ENCODE assay signal across 8 mouse cellular contexts in genomic region chr2:27504113-27504885, GRCm38 (mm10). TPM values are rescaled to one million over a fixed set of nuclear protein-coding genes. Genes with fewer than 3 reads are reported as not detected.
A peak's percentile ranks its signal among the peaks of the same experiment; 100 is the strongest.
DNase-seq lines count a peak whose midpoint lies in the region; TF ChIP-seq lines count a peak whose summit lies in the region.

No protein-coding gene starts in this region.

- peak; percentile 38 for DNase-seq in adrenal gland, postnatal 10 days
- no peak for DNase-seq in adrenal gland, adult 18-20 months (ENCODE audit: low spot score in 2 of 2)
- DNase-seq in kidney, adult 9 months: peak; percentile 49
- DNase-seq in lung, postnatal 14 days: peak; percentile 12
- DNase-seq in frontal cortex, postnatal 10 days (ENCODE audit: low spot score in 2 of 2): no peak
- no peak for DNase-seq in left cerebral cortex, adult 11 months (ENCODE audit: low spot score)
- no peak for DNase-seq in spleen, postnatal 14 days (ENCODE audit: low spot score in 2 of 2)

- no peak overlapping the region for H3K4me3 ChIP-seq in embryonic fibroblast, embryonic 13.5 days (ENCODE audit: insufficient read depth, low read length)

- H3K4me1 ChIP-seq in embryonic fibroblast, embryonic 13.5 days (ENCODE audit: control insufficient read depth, insufficient read depth, low read length): peaks cover 8% of the 10 kb centered on the region

- no peak for TF ChIP-seq POLR2A in embryonic fibroblast, embryonic 13.5 days (IDR thresholded peaks at IDR 0.05; ENCODE audit: low read depth, low read length)

- H3K27ac ChIP-seq in embryonic fibroblast, embryonic 13.5 days (ENCODE audit: insufficient read depth, low read length): peak overlapping the region; percentile 12; the same call in 1 of the 2 replicates

- no peak for TF ChIP-seq CTCF in embryonic fibroblast, embryonic 13.5 days (IDR thresholded peaks at IDR 0.05; ENCODE audit: borderline replicate concordance, insufficient read depth, low read length)

RNA-seq across cellular contexts. Expression of gene Brd3, which starts 3.2 kb away (rescaled TPM):
- 10 to 100 TPM; 83.9 to 89.7 TPM for total RNA-seq in adrenal gland, postnatal 10 days (2021)
- total RNA-seq in adrenal gland, adult 18-20 months (2021): 10 to 100 TPM; 42.0 to 73.4 TPM
- 38.7 and 41.4 TPM in 2 replicates for polyA plus RNA-seq in embryonic fibroblast, embryonic 13.5 days (2011; ENCODE audit: insufficient read length, low read depth, missing spikeins)

RNA-seq across cellular contexts. Expression of gene Wdr5, which starts 10.7 kb away (rescaled TPM):
- 10 to 100 TPM; 35.2 to 38.3 TPM for total RNA-seq in adrenal gland, postnatal 10 days (2021)
- total RNA-seq in adrenal gland, adult 18-20 months (2021): 10 to 100 TPM; 29.6 to 33.1 TPM
- 36.5 and 39.9 TPM in 2 replicates for polyA plus RNA-seq in embryonic fibroblast, embryonic 13.5 days (2011; ENCODE audit: insufficient read length, low read depth, missing spikeins)

Comparison
In these comparisons a context has a peak if more than half of its experiments do, and no peak if none do; other contexts are left out.
1. DNase-seq: peak in adrenal gland, postnatal 10 days (single experiment), kidney, adult 9 months (single experiment) and lung, postnatal 14 days (single experiment); none in adrenal gland, adult 18-20 months (0 of 2), frontal cortex, postnatal 10 days (0 of 2), left cerebral cortex, adult 11 months (single experiment) and spleen, postnatal 14 days (0 of 2).